Mouse (Mus musculus) liver, embryonic 14.5 days (tissue): ENCODE measurements around the gene Naa25. TPM values are rescaled to one million over a fixed set of nuclear protein-coding genes. Genes with fewer than 3 reads are reported as not detected.

ENCODE experiments used
- ATAC-seq: fragments of 200-750 bp; cut with Nextera tagmentation; 2 replicates; pipeline ENCODE4 v1.8.0; 2017; ENCODE audit warnings: moderate number of reproducible peaks, mild to moderate bottlenecking, moderate library complexity; ENCODE audit not compliant: insufficient read depth
- DNase-seq, 3 experiments: peaks; one replicate each; pipeline ENCODE4 v3.0.0-alpha.2; 2012 to 2013; ENCODE audit warnings: low read depth in 3 of 3, low spot score in 3 of 3
- H3K27ac ChIP-seq: fragments of 300-500 bp; sonication (generic); 2 replicates; pipeline ENCODE4 v1.5.1; 2014; ENCODE audit warnings: moderate library complexity, mild to moderate bottlenecking, control low read depth, inconsistent platforms
- H3K27me3 ChIP-seq: fragments of 300-500 bp; sonication (generic); 2 replicates; pipeline ENCODE4 v1.6.1; 2014; ENCODE audit warnings: mild to moderate bottlenecking, low read length, moderate library complexity; ENCODE audit not compliant: control insufficient read depth, insufficient read depth
- H3K36me3 ChIP-seq: fragments of 300-500 bp; sonication (generic); replicated peaks from 2 replicates; pipeline ENCODE4 v1.6.1; 2014; ENCODE audit warnings: low read depth; ENCODE audit not compliant: control insufficient read depth, insufficient read depth
- H3K4me1 ChIP-seq, 2 experiments: fragments of 200-500 bp in 1 of 2; fragments of 300-500 bp in 1 of 2; sonication (generic) in 1 of 2; replicated peaks; 2 replicates each; pipeline ENCODE4 v1.6.1; 2012 to 2014; ENCODE audit warnings: antibody characterized with exemption in 1 of 2, inconsistent platforms in 1 of 2, low read length in 1 of 2; ENCODE audit not compliant: control insufficient read depth in 2 of 2, insufficient read depth in 2 of 2
- H3K4me2 ChIP-seq: fragments of 300-500 bp; sonication (generic); 2 replicates; pipeline ENCODE4 v1.6.1; 2014; ENCODE audit warnings: low read depth, mild to moderate bottlenecking, control low read depth, moderate library complexity
- H3K4me3 ChIP-seq, 2 experiments: fragments of 200-500 bp in 1 of 2; fragments of 300-500 bp in 1 of 2; sonication (generic) in 1 of 2; 2 replicates each; pipeline ENCODE4 v1.5.1; 2012 to 2014; ENCODE audit warnings: low read depth in 2 of 2, low read length in 2 of 2, mild to moderate bottlenecking in 2 of 2, control low read depth in 1 of 2, inconsistent platforms in 1 of 2, moderate library complexity in 1 of 2; ENCODE audit not compliant: insufficient read depth in 1 of 2
- H3K9ac ChIP-seq: fragments of 300-500 bp; sonication (generic); replicated peaks from 2 replicates; pipeline ENCODE4 v1.6.1; 2014; ENCODE audit warnings: mild to moderate bottlenecking, control low read depth, moderate library complexity
- H3K9me3 ChIP-seq: fragments of 300-500 bp; sonication (generic); 2 replicates; pipeline ENCODE4 v1.6.1; 2016; ENCODE audit warnings: low read length, mixed read lengths; ENCODE audit not compliant: control insufficient read depth
- CTCF ChIP-seq: IDR thresholded peaks from 2 replicates; pipeline ENCODE4 v1.5.1; 2016; ENCODE audit warnings: antibody characterized with exemption, low read depth, control low read depth
- EP300 ChIP-seq: IDR thresholded peaks from 2 replicates; pipeline ENCODE4 v1.6.1; 2016; ENCODE audit warnings: antibody characterized with exemption, low read depth
- WGBS: fragments of 180-500 bp; shearing (Covaris S2); extraction: QIAGEN DNeasy Blood & Tissue Kit; methylation state at CpG from one replicate; pipeline ENCODE4 v1.1.7; 2014; ENCODE audit not compliant: insufficient replicate concordance; 5-methylcytosine and 5-hydroxymethylcytosine counted together
- polyA plus RNA-seq, 2 experiments: library from polyadenylated mRNA; depleted of rRNA in 1 of 2; stranded (reverse) in 1 of 2; unstranded in 1 of 2; fragments of >200 nt; fragmentation: Nextera tagmentation in 1 of 2; extraction: Ambion mirVana in 1 of 2; gene quantifications; 2 replicates each; pipeline versions ENCODE4 v1.2.1 to v1.2.3; 2012 to 2014

Gene Naa25
- polyA plus RNA-seq, 2 experiments, result 8.8 to 18.5 TPM

DNA sequence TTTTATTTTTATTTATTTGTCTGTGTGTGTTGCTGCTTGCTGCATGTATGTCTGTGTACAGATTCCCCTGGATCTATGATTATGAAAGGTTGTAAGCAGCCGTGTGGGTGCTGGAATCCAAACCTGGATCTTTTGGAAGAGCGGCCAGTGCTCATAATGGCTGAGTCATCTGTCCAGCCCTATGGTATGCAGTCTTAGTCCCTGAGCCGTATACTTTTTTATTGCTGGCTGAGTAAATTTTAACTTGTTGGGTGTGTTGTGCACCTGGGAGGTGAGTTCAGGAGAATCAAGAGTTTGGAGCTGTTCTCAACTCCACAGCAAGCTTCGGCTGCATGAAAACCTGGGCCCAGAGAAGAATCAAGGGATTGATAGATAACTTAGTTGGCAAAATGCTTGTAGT lies 13.2 kb downstream of the Naa25 start:
- no peak overlapping the region for H3K27ac ChIP-seq
- no peak overlapping the region for H3K4me3 ChIP-seq
- H3K36me3 ChIP-seq, result peaks cover 68% of the 10 kb centered on the region
- H3K9me3 ChIP-seq, result no peaks in the 10 kb centered on the region
- no peaks in the 10 kb centered on the region for H3K4me1 ChIP-seq
- DNase-seq, result no peak
- H3K9ac ChIP-seq, result no peak overlapping the region
- TF ChIP-seq CTCF (no peak), EP300 (no peak)
- no peak overlapping the region for H3K4me2 ChIP-seq
- ATAC-seq, result no peak
- WGBS, result 78% methylated on average over 4 of the region's 4 CpGs
- no peaks in the 10 kb centered on the region for H3K27me3 ChIP-seq

DNA sequence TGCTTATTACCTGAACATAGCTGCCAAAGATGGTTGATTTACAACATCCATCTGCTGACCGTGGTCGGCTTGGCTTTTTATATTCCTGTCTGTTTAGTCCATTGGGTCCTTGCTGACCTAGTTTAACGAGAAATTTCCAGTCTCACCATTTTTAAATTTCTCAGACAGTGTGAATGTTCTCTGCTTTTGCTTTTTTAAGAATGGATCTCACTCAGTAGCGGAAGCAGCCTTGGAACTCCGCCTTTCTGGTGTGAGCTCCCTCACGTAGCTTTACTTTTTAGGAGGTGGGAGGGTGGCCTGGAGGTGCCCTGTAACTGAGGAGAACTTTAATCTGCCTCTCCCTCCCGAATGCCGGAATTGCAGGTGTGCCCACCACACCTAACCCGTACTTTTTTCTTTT lies 23.0 kb downstream of the Naa25 start:
- no peaks in the 10 kb centered on the region for H3K4me1 ChIP-seq
- WGBS, result 81% methylated on average over 9 of the region's 9 CpGs
- H3K4me3 ChIP-seq, result no peak overlapping the region
- H3K36me3 ChIP-seq, result peaks cover 77% of the 10 kb centered on the region
- no peak for ATAC-seq
- TF ChIP-seq CTCF (no peak), EP300 (no peak)
- H3K4me2 ChIP-seq, result no peak overlapping the region
- H3K9ac ChIP-seq, result no peak overlapping the region
- H3K27ac ChIP-seq, result no peak overlapping the region
- H3K9me3 ChIP-seq, result no peaks in the 10 kb centered on the region
- no peak for DNase-seq
- H3K27me3 ChIP-seq, result no peaks in the 10 kb centered on the region

DNA sequence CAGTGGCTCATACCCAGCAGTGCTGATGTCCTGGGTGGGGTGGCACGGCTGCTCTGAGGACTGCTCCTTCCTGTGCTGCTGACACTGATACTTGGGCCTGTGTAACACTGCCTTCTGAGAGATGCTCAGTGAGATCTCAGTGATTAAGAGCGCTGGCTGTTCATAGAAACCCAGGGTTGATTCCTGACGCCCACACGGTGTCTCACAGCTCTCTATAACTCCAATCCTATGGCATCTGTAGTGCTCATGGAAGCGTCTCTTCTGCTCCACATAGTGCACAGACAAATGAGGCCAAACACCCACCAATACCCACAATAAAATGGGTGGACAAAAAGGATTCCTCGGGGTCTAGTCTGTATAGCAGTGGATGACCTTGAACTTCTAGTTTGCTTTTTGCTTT lies 25.1 kb downstream of the Naa25 start:
- ATAC-seq (no peak), DNase-seq (no peak)
- Histone ChIP-seq H3K4me2 (no peak overlapping the region), H3K9me3 (no peaks in the 10 kb centered on the region), H3K27me3 (no peaks in the 10 kb centered on the region), H3K9ac (no peak overlapping the region), H3K27ac (no peak overlapping the region), H3K4me1 (no peaks in the 10 kb centered on the region), H3K36me3 (peaks cover 77% of the 10 kb centered on the region), H3K4me3 (no peak overlapping the region)
- TF ChIP-seq CTCF, result no peak
- no peak for TF ChIP-seq EP300
- WGBS, result 81% methylated on average over 6 of the region's 6 CpGs

DNA sequence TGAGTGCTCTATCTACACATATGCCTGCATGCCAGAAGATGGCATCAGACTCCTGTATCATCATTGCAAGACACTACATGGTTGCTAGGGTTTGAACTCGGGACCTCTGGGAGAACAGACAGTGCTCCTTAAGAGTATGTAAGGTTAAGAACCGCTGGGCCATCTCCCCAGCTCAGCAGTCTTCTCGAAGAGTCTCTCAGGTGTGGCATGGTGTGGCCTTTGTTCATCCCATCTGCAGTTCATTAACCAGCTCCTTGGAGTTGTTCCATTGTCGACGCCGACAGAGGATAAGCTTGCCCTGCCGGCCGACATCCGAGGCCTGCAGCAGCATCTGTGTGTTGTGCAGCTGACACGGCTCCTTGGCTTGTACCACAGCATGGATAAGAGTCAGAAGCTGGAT lies 25.6 kb downstream of the Naa25 start:
- DNase-seq, result no peak
- Histone ChIP-seq H3K9me3 (no peaks in the 10 kb centered on the region), H3K27me3 (no peaks in the 10 kb centered on the region), H3K4me1 (no peaks in the 10 kb centered on the region), H3K4me3 (no peak overlapping the region), H3K27ac (no peak overlapping the region), H3K36me3 (peaks cover 76% of the 10 kb centered on the region), H3K9ac (no peak overlapping the region), H3K4me2 (no peak overlapping the region)
- no peak for ATAC-seq
- TF ChIP-seq CTCF, result no peak
- TF ChIP-seq EP300, result no peak
- WGBS, result 85% methylated on average over 10 of the region's 10 CpGs

DNA sequence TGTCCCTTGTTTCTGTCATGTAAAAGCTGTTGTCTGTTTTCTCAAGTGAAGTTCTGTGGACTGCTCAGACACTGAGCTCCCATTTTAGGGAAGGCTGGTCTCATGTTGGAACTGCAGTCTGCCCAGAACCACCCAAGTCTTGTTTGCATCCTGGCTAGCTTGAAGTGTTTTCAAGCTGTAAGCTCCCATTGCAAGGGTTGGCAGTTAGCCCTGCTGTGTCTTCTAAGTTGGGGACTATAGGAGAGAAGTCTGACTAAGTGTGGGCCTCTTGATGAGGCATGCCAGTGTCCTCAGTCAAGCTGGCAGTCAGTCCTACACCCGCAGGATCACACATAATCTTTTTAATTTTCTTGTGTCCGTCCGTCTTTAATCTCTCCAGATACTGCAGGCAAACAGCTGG lies 31.2 kb downstream of the Naa25 start:
- DNase-seq (no peak), ATAC-seq (no peak)
- H3K27me3 ChIP-seq, result no peaks in the 10 kb centered on the region
- H3K4me2 ChIP-seq, result no peak overlapping the region
- H3K36me3 ChIP-seq, result peaks cover 85% of the 10 kb centered on the region
- 78% methylated on average over 3 of the region's 3 CpGs for WGBS
- H3K4me3 ChIP-seq, result no peak overlapping the region
- no peaks in the 10 kb centered on the region for H3K4me1 ChIP-seq
- TF ChIP-seq CTCF, result no peak
- TF ChIP-seq EP300, result no peak
- no peak overlapping the region for H3K27ac ChIP-seq
- H3K9me3 ChIP-seq, result no peaks in the 10 kb centered on the region
- H3K9ac ChIP-seq, result no peak overlapping the region

DNA sequence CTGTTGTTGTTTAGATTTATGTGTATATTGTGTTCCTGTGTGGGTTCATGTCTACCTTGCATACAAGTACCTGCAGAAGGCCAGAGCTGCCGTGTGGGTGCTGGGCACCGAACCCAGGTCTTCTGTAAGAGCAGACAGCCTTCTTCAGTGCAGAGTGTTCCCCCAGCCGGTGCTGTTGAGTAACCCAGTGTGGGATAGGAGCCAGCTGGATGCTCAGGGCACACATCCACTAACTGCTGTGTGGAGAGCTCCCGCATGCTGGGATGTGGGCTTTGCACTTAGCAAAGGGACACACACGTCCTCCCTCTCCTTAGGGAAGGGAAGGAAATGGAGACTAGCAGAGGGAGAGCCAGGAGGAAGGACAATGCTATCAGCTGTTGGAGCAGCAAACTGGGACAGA lies 40.4 kb downstream of the Naa25 start:
- no peak for ATAC-seq
- Histone ChIP-seq H3K9me3 (no peaks in the 10 kb centered on the region), H3K4me3 (no peak overlapping the region), H3K27ac (no peak overlapping the region), H3K36me3 (peaks cover 71% of the 10 kb centered on the region), H3K4me2 (no peak overlapping the region), H3K9ac (no peak overlapping the region), H3K4me1 (no peaks in the 10 kb centered on the region), H3K27me3 (no peaks in the 10 kb centered on the region)
- TF ChIP-seq CTCF (no peak), EP300 (no peak)
- no peak for DNase-seq
- 73% methylated on average over 5 of the region's 5 CpGs for WGBS
